Mouse (Mus musculus) myocyte (in vitro differentiated cells): ENCODE measurements around the gene Crybb1. TPM values are rescaled to one million over a fixed set of nuclear protein-coding genes. Genes with fewer than 3 reads are reported as not detected.

Experiments
- H3K27me3 ChIP-seq: one replicate; pipeline ENCODE4 v1.6.1; 2011; ENCODE audit not compliant: control insufficient read depth, insufficient read depth, insufficient read length
- H3K36me3 ChIP-seq: one replicate; pipeline ENCODE4 v1.6.1; 2011; ENCODE audit not compliant: control insufficient read depth, insufficient read depth
- H3K4me2 ChIP-seq: one replicate; pipeline ENCODE4 v1.6.1; 2011; ENCODE audit warnings: low read depth, control low read depth
- H3K4me3 ChIP-seq: one replicate; pipeline ENCODE4 v1.5.1; 2011; ENCODE audit warnings: mild to moderate bottlenecking, control low read depth, moderate library complexity
- H3K79me2 ChIP-seq: one replicate; pipeline ENCODE4 v1.6.1; 2011; ENCODE audit not compliant: control insufficient read depth, insufficient read depth
- H3ac ChIP-seq: one replicate; pipeline ENCODE4 v1.6.1; 2011; ENCODE audit not compliant: control insufficient read depth, insufficient read length
- CEBPB ChIP-seq: IDR thresholded peaks from 2 replicates; pipeline ENCODE4 v1.6.1; 2011; ENCODE audit warnings: mild to moderate bottlenecking, moderate library complexity; ENCODE audit not compliant: poor library complexity, insufficient read depth, severe bottlenecking
- E2F4 ChIP-seq: IDR thresholded peaks from one replicate; pipeline ENCODE4 v1.6.1; 2011; ENCODE audit warnings: mild to moderate bottlenecking, control low read depth, moderate library complexity; ENCODE audit not compliant: insufficient read depth
- MAX ChIP-seq: IDR thresholded peaks from one replicate; pipeline ENCODE4 v1.6.1; 2011; ENCODE audit warnings: low read depth, mild to moderate bottlenecking, control low read depth
- MYOD1 ChIP-seq, 3 experiments: IDR thresholded peaks; one replicate each; pipeline ENCODE4 v1.6.1; 2011; ENCODE audit warnings: control low read depth in 2 of 3, low read depth in 2 of 3, mild to moderate bottlenecking in 2 of 3, moderate library complexity in 1 of 3; ENCODE audit not compliant: insufficient read length in 2 of 3, control insufficient read depth in 1 of 3
- MYOG ChIP-seq, 3 experiments: IDR thresholded peaks; one replicate each; pipeline ENCODE4 v1.6.1; 2011; ENCODE audit warnings: control low read depth in 2 of 3, low read depth in 2 of 3, mild to moderate bottlenecking in 2 of 3; ENCODE audit not compliant: insufficient read length in 2 of 3, control insufficient read depth in 1 of 3, insufficient read depth in 1 of 3
- POLR2A ChIP-seq: IDR thresholded peaks from one replicate; pipeline ENCODE4 v1.6.1; 2011; ENCODE audit warnings: low read depth, mild to moderate bottlenecking, control low read depth, moderate library complexity; ENCODE audit not compliant: insufficient read length
- POLR2AphosphoS2 ChIP-seq: IDR thresholded peaks from one replicate; pipeline ENCODE4 v1.6.1; 2011; ENCODE audit warnings: low read depth, control low read depth; ENCODE audit not compliant: insufficient read length
- REST ChIP-seq: IDR thresholded peaks from one replicate; pipeline ENCODE4 v1.6.1; 2011; ENCODE audit warnings: mild to moderate bottlenecking, control low read depth, moderate library complexity; ENCODE audit not compliant: insufficient read depth, insufficient read length
- SRF ChIP-seq: IDR thresholded peaks from one replicate; pipeline ENCODE4 v1.6.1; 2011; ENCODE audit warnings: low read depth; ENCODE audit not compliant: control insufficient read depth, insufficient read length
- TCF12 ChIP-seq: IDR thresholded peaks from one replicate; pipeline ENCODE4 v1.6.1; 2011; ENCODE audit warnings: mild to moderate bottlenecking, control low read depth; ENCODE audit not compliant: poor library complexity, insufficient read depth, severe bottlenecking
- TCF3 ChIP-seq: IDR thresholded peaks from one replicate; pipeline ENCODE4 v1.6.1; 2011; ENCODE audit warnings: low read depth, control low read depth; ENCODE audit not compliant: insufficient read length
- USF1 ChIP-seq: IDR thresholded peaks from one replicate; pipeline ENCODE4 v1.6.1; 2011; ENCODE audit warnings: low read depth, mild to moderate bottlenecking, control low read depth, moderate library complexity
- polyA plus RNA-seq: library from polyadenylated mRNA; unstranded; fragments of >200 nt; fragmentation: generic; extraction: Trizol; gene quantifications from one replicate; pipeline ENCODE4 v1.2.1, GENCODE M21; 2012; ENCODE audit warnings: missing spikeins

Crybb1 gene
- 0.36 TPM for polyA plus RNA-seq

- Histone ChIP-seq H3K79me2 (no peaks in the 10 kb centered on the region), H3ac (no peak within 1 kb of the TSS), H3K4me3 (no peak within 1 kb of the TSS), H3K27me3 (no peaks in the 10 kb centered on the region), H3K4me2 (no peak within 1 kb of the TSS), H3K36me3 (no peaks in the 10 kb centered on the region)
- TF ChIP-seq TCF12 (no peak), MYOG (IDR thresholded peaks at IDR 0.05; ENCODE audit: control insufficient read depth in 1 of 3, insufficient read depth in 1 of 3, insufficient read length in 2 of 3, low read depth in 2 of 3) (no peak), E2F4 (no peak), SRF (no peak), USF1 (no peak), TCF3 (no peak), MYOD1 (IDR thresholded peaks at IDR 0.05; ENCODE audit: control insufficient read depth in 1 of 3, insufficient read length in 2 of 3, low read depth in 2 of 3) (no peak), REST (no peak), POLR2A (no peak)
Measured at GRCm38 (mm10) chr5:112255426-112255825, at the start of gene Crybb1. Crybb1 (plus strand) TSS chr5:112255815.

- H3K36me3 ChIP-seq, result no peaks in the 10 kb centered on the region
- TF ChIP-seq REST (no peak), CEBPB (no peak), TCF3 (no peak), SRF (no peak), E2F4 (no peak), MYOG (IDR thresholded peaks at IDR 0.05; ENCODE audit: control insufficient read depth in 1 of 3, insufficient read depth in 1 of 3, insufficient read length in 2 of 3, low read depth in 2 of 3) (no peak), MYOD1 (IDR thresholded peaks at IDR 0.05; ENCODE audit: control insufficient read depth in 1 of 3, insufficient read length in 2 of 3, low read depth in 2 of 3) (no peak), MAX (no peak), USF1 (no peak)
- H3ac ChIP-seq, result no peak overlapping the region
- no peak overlapping the region for H3K4me2 ChIP-seq
- H3K4me3 ChIP-seq, result no peak overlapping the region
- H3K79me2 ChIP-seq, result no peaks in the 10 kb centered on the region
- H3K27me3 ChIP-seq, result peaks cover 44% of the 10 kb centered on the region
Measured at GRCm38 (mm10) chr5:112206543-112207255, 48.9 kb upstream of the Crybb1 start.

GRCm38 (mm10) chr5:112208321-112208720, 47.3 kb upstream of the Crybb1 start:
- no peak overlapping the region for H3ac ChIP-seq
- H3K4me2 ChIP-seq, result no peak overlapping the region
- no peaks in the 10 kb centered on the region for H3K79me2 ChIP-seq
- H3K36me3 ChIP-seq, result no peaks in the 10 kb centered on the region
- H3K4me3 ChIP-seq, result no peak overlapping the region
- H3K27me3 ChIP-seq, result peaks cover 34% of the 10 kb centered on the region
- TF ChIP-seq MYOG (IDR thresholded peaks at IDR 0.05; ENCODE audit: control insufficient read depth in 1 of 3, insufficient read depth in 1 of 3, insufficient read length in 2 of 3, low read depth in 2 of 3), result no peak
- TF ChIP-seq REST, result no peak
- TF ChIP-seq CEBPB, result no peak
- TF ChIP-seq E2F4, result no peak
- TF ChIP-seq USF1, result no peak
- TF ChIP-seq POLR2AphosphoS2, result no peak
- TF ChIP-seq TCF12, result no peak
- TF ChIP-seq MYOD1 (IDR thresholded peaks at IDR 0.05; ENCODE audit: control insufficient read depth in 1 of 3, insufficient read length in 2 of 3, low read depth in 2 of 3), result no peak
- no peak for TF ChIP-seq MAX
- TF ChIP-seq SRF, result no peak
- no peak for TF ChIP-seq TCF3
- TF ChIP-seq POLR2A, result no peak

GRCm38 (mm10) chr5:112210104-112210503, 45.5 kb upstream of the Crybb1 start:
- Histone ChIP-seq H3K79me2 (no peaks in the 10 kb centered on the region), H3K27me3 (peaks cover 19% of the 10 kb centered on the region), H3K36me3 (no peaks in the 10 kb centered on the region), H3ac (no peak overlapping the region), H3K4me3 (no peak overlapping the region), H3K4me2 (no peak overlapping the region)
- TF ChIP-seq MYOG (IDR thresholded peaks at IDR 0.05; ENCODE audit: control insufficient read depth in 1 of 3, insufficient read depth in 1 of 3, insufficient read length in 2 of 3, low read depth in 2 of 3) (no peak), MYOD1 (IDR thresholded peaks at IDR 0.05; ENCODE audit: control insufficient read depth in 1 of 3, insufficient read length in 2 of 3, low read depth in 2 of 3) (no peak), TCF3 (no peak), CEBPB (no peak), MAX (no peak), REST (no peak), SRF (no peak), POLR2AphosphoS2 (no peak), USF1 (no peak), E2F4 (no peak), TCF12 (no peak), POLR2A (no peak)
